Mouse (Mus musculus) heart, postnatal 0 days (tissue): ENCODE data around the gene Speer4a. TPM values are rescaled to one million over a fixed set of nuclear protein-coding genes. Genes with fewer than 3 reads are reported as not detected.
"Not testable (repeated sequence)": the region's sequence is repeated elsewhere in the genome, so short reads cannot be mapped to it uniquely, and the experiment has no call there.

Experiments used
- ATAC-seq: fragments of 200-750 bp; cut with Nextera tagmentation; 2 replicates; pipeline ENCODE4 v1.8.0; 2017; ENCODE audit warnings: low read depth, moderate number of reproducible peaks, moderate library complexity; ENCODE audit not compliant: insufficient read depth
- DNase-seq: peaks from one replicate; pipeline ENCODE4 v3.0.0-alpha.2; 2016; ENCODE audit warnings: low spot score
- H3K27ac ChIP-seq: fragments of 300-500 bp; sonication (generic); 2 replicates; pipeline ENCODE4 v1.5.1; 2014; ENCODE audit warnings: low read depth, mild to moderate bottlenecking
- H3K27me3 ChIP-seq: fragments of 300-500 bp; sonication (generic); 2 replicates; pipeline ENCODE4 v1.6.1; 2014; ENCODE audit warnings: low read length, mixed read lengths; ENCODE audit not compliant: control insufficient read depth, insufficient read depth
- H3K36me3 ChIP-seq: fragments of 300-500 bp; sonication (generic); replicated peaks from 2 replicates; pipeline ENCODE4 v1.6.1; 2014; ENCODE audit warnings: low read length, mixed read lengths; ENCODE audit not compliant: control insufficient read depth, insufficient read depth
- H3K4me1 ChIP-seq: fragments of 300-500 bp; sonication (generic); 2 replicates; pipeline ENCODE4 v1.6.1; 2014; ENCODE audit warnings: antibody characterized with exemption; ENCODE audit not compliant: control insufficient read depth, insufficient read depth
- H3K4me2 ChIP-seq: fragments of 300-500 bp; sonication (generic); 2 replicates; pipeline ENCODE4 v1.6.1; 2014; ENCODE audit warnings: low read depth, mild to moderate bottlenecking, low read length, moderate library complexity
- H3K4me3 ChIP-seq: fragments of 300-500 bp; sonication (generic); 2 replicates; pipeline ENCODE4 v1.5.1; 2014; ENCODE audit warnings: low read depth, low read length
- H3K9ac ChIP-seq: fragments of 300-500 bp; sonication (generic); replicated peaks from 2 replicates; pipeline ENCODE4 v1.6.1; 2014; ENCODE audit warnings: low read depth, low read length, mixed read lengths
- H3K9me3 ChIP-seq: fragments of 300-500 bp; sonication (generic); replicated peaks from 2 replicates; pipeline ENCODE4 v1.6.1; 2016; ENCODE audit warnings: low read length; ENCODE audit not compliant: control insufficient read depth
- WGBS: fragments of 180-500 bp; shearing (Covaris S2); extraction: QIAGEN DNeasy Blood & Tissue Kit; methylation state at CpG from one replicate; pipeline ENCODE4 v1.1.7; 2014; 5-methylcytosine and 5-hydroxymethylcytosine counted together
- polyA plus RNA-seq: library from polyadenylated mRNA; unstranded; fragments of >200 nt; fragmentation: Nextera tagmentation; extraction: Ambion mirVana; gene quantifications from 2 replicates; pipeline ENCODE4 v1.2.1, GENCODE M21; 2015
- total RNA-seq: library from RNA; depleted of rRNA; stranded (reverse); fragments of >200 nt; gene quantifications from 2 replicates; pipeline ENCODE4 v1.2.3, GENCODE M21; 2014; ENCODE audit warnings: low replicate concordance; rRNA removed

The Speer4a gene
- total and polyA plus RNA-seq, 2 experiments from 2014 or later: 0.04 TPM; not detected in 1

DNA sequence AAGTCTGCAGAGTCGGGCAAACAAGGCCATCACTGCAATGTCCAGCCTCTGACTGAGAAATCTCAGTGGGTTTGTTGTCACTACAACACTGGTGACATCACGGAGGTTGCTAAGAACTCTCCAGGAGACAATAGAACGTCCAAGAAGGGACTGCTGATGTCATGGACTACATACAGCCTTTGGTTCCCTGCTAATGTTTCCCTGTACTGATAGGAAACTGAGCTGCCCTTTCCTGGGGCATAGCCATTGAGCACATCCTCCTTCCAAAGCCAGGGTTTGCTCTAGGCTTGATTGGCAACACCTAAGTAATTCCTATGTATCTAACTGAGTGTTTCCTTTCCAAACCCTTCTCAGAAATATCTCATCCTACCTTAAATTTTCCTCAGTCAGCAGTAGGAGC is 50.8 kb downstream of the Speer4a start, which contains the start of gene Gm21698:
Gm21698 (minus strand) TSS at position 101 of the 400 bp plus-strand sequence.
- not testable (repeated sequence) for H3K27ac ChIP-seq, DNase-seq, H3K27me3 ChIP-seq, H3K36me3 ChIP-seq, H3K9ac ChIP-seq, H3K4me3 ChIP-seq, ATAC-seq, H3K4me2 ChIP-seq, H3K9me3 ChIP-seq, H3K4me1 ChIP-seq
- WGBS: no CpG with 5 or more reads among the region's 3 CpGs

Other genes with a start within 250 kb of the Speer4a start
- gene Gm21663, start 97.2 kb downstream of the Speer4a start, total RNA-seq: 0.42 TPM in 1 of 2 replicates, not detected in the other
- not detected in 2 replicates for gene Gm21663, start 97.2 kb downstream of the Speer4a start, polyA plus RNA-seq
- not detected in 2 replicates for gene Gm21671, start 85.1 kb downstream of the Speer4a start, total RNA-seq
- not detected in 2 replicates for gene Gm21671, start 85.1 kb downstream of the Speer4a start, polyA plus RNA-seq
- gene Gm21680, start 66.9 kb downstream of the Speer4a start, total RNA-seq: not detected in 2 replicates
- gene Gm21680, start 66.9 kb downstream of the Speer4a start, polyA plus RNA-seq: not detected in 2 replicates
- gene Gm21698, start 50.9 kb downstream of the Speer4a start, total RNA-seq: not detected in 2 replicates
- gene Gm21698, start 50.9 kb downstream of the Speer4a start, polyA plus RNA-seq: 0.05 and 0.10 TPM in 2 replicates
- not detected in 2 replicates for gene Gm1979, start 34.8 kb downstream of the Speer4a start, total RNA-seq
- gene Gm1979, start 34.8 kb downstream of the Speer4a start, polyA plus RNA-seq: 0.05 TPM in 1 of 2 replicates, not detected in the other
- not detected in 2 replicates for gene Gm5862, start 16.6 kb downstream of the Speer4a start, total RNA-seq
- not detected in 2 replicates for gene Gm5862, start 16.6 kb downstream of the Speer4a start, polyA plus RNA-seq
- not detected in 2 replicates for gene Gm7347, start 19.0 kb upstream of the Speer4a start, total RNA-seq
- gene Gm7347, start 19.0 kb upstream of the Speer4a start, polyA plus RNA-seq: not detected in 2 replicates
- gene Gm10471, start 49.7 kb upstream of the Speer4a start, total RNA-seq: not detected in 2 replicates
- not detected in 2 replicates for gene Gm10471, start 49.7 kb upstream of the Speer4a start, polyA plus RNA-seq
- gene 5031410I06Rik, start 65.8 kb upstream of the Speer4a start, total RNA-seq: not detected in 2 replicates
- 0.04 TPM in 1 of 2 replicates, not detected in the other for gene 5031410I06Rik, start 65.8 kb upstream of the Speer4a start, polyA plus RNA-seq
- not detected in 2 replicates for gene Gm10220, start 81.9 kb upstream of the Speer4a start, total RNA-seq
- gene Gm10220, start 81.9 kb upstream of the Speer4a start, polyA plus RNA-seq: not detected in 2 replicates
- gene Gm7361, start 218.1 kb upstream of the Speer4a start, total RNA-seq: not detected in 2 replicates
- not detected in 2 replicates for gene Gm7361, start 218.1 kb upstream of the Speer4a start, polyA plus RNA-seq